Mouse (Mus musculus) retina, adult 2 months (tissue): ENCODE results near the gene Olfr618.
"Not testable (repeated sequence)": the region's sequence is repeated elsewhere in the genome, so short reads cannot be mapped to it uniquely, and the experiment has no call there.

Experiments
- DNase-seq: peaks from one replicate; pipeline ENCODE4 v3.0.0-alpha.2; 2012; ENCODE audit warnings: low read depth, low spot score

Gene Olfr618

GRCm38 (mm10) chr7:103589803-103590202, at the start of gene Olfr618:
Gene Olfr618, plus strand, starts transcription at chr7:103590103.
- DNase-seq = no peak

GRCm38 (mm10) chr7:103542617-103543016, 47.3 kb upstream of the Olfr618 start, which contains the start of gene Olfr612:
Gene Olfr612, minus strand, starts transcription at chr7:103542717.
- DNase-seq = not testable (repeated sequence)

- no peak for DNase-seq
Observed at GRCm38 (mm10) chr7:103547774-103548173, 42.1 kb upstream of the Olfr618 start, which contains the start of gene Olfr613. Gene Olfr613, plus strand, starts transcription at chr7:103548074.

GRCm38 (mm10) chr7:103555779-103556178, 34.1 kb upstream of the Olfr618 start, which contains the start of gene Olfr615:
Gene Olfr615, plus strand, starts transcription at chr7:103556079.
- DNase-seq = no peak

- DNase-seq = no peak
Observed at GRCm38 (mm10) chr7:103569043-103569442, 20.9 kb upstream of the Olfr618 start, which contains the start of gene Olfr616. Gene Olfr616, minus strand, starts transcription at chr7:103569143.

GRCm38 (mm10) chr7:103572761-103573160, 17.1 kb upstream of the Olfr618 start, which contains the start of gene Olfr617:
Gene Olfr617, plus strand, starts transcription at chr7:103573061.
- DNase-seq = no peak

GRCm38 (mm10) chr7:103600275-103600674, 10.4 kb downstream of the Olfr618 start, which contains the start of gene Olfr619:
Gene Olfr619, plus strand, starts transcription at chr7:103600575.
- no peak for DNase-seq

- no peak for DNase-seq
Observed at GRCm38 (mm10) chr7:103607425-103607824, 17.5 kb downstream of the Olfr618 start.

GRCm38 (mm10) chr7:103612434-103612833, 22.5 kb downstream of the Olfr618 start, which contains the start of gene Olfr620:
Gene Olfr620, minus strand, starts transcription at chr7:103612534.
- DNase-seq = no peak

GRCm38 (mm10) chr7:103636795-103637194, 46.9 kb downstream of the Olfr618 start:
- DNase-seq = no peak

GRCm38 (mm10) chr7:103642602-103643001, 52.7 kb downstream of the Olfr618 start, which contains the start of gene Olfr622:
Gene Olfr622, minus strand, starts transcription at chr7:103642702.
- no peak for DNase-seq

GRCm38 (mm10) chr7:103644070-103644469, 54.2 kb downstream of the Olfr618 start:
- DNase-seq = no peak
